Comparison of ENCODE assay signal across 21 mouse cellular contexts in genomic region chr7:125566420-125566819, GRCm38 (mm10). TPM values are rescaled to one million over a fixed set of nuclear protein-coding genes. Genes with fewer than 3 reads are reported as not detected.
DNase-seq lines count a peak whose midpoint lies in the region; TF ChIP-seq lines count a peak whose summit lies in the region.
"Had no signal": no experiment of that assay in that cellular context is flagged by ENCODE, and none has a peak within 500 bp of the region (broad histone marks: within the 10 kb centered on the region; RNA-seq: fewer than 3 reads in every experiment).

No protein-coding gene starts in this region.

- WGBS in lung, adult 2 months = 21% methylated on average over 2 of the region's 2 CpGs

- H3K4me1 ChIP-seq in lung, adult 2 months (ENCODE audit: control insufficient read depth, insufficient read depth, low read length) = peaks cover 16% of the 10 kb centered on the region
- H3K4me1 ChIP-seq: heart, embryonic 15.5 days had no signal

- no peak overlapping the region for H3K4me3 ChIP-seq in lung, adult 2 months (replicated peaks; ENCODE audit: extremely low read depth, low read depth, low read length)
- H3K4me3 ChIP-seq: heart, embryonic 15.5 days; hindbrain, embryonic 12.5 days had no signal

- no peak for TF ChIP-seq CTCF in lung, adult 2 months (IDR thresholded peaks at IDR 0.05; ENCODE audit: insufficient read depth, low read length)

- no peak for TF ChIP-seq POLR2A in lung, adult 2 months (IDR thresholded peaks at IDR 0.05; ENCODE audit: borderline replicate concordance, extremely low read depth, low read depth, low read length)

- intact Hi-C loops in heart, postnatal 10 days (cut with DNase I) = no loop called here

- peak; percentile 93 for DNase-seq in heart, adult 11 months
- DNase-seq in heart, postnatal 10 days = no peak
- DNase-seq in lung, adult 18-20 months = peak; percentile 48 to 73
- DNase-seq in lung, adult 2 months = no peak
- peak; percentile 52 for DNase-seq in lung, postnatal 14 days
- no peak for DNase-seq in testis, postnatal 10 days (ENCODE audit: low spot score)
- no peak for DNase-seq in ovary, postnatal 10 days (ENCODE audit: low spot score)
- no peak for DNase-seq in retina, embryonic 14.5 days (ENCODE audit: low spot score)
- DNase-seq: B cell, adult 2 months; cerebellum, adult 8-10 months; gastrocnemius, postnatal 25 days; kidney, adult 11 months; left cerebral cortex, postnatal 4 days; midbrain, embryonic 14.5 days; retina, postnatal 1 day; right cerebral cortex, postnatal 25 days; thymus, adult 18-20 months; thymus, postnatal 36 days had no signal

RNA-seq across cellular contexts. Expression of gene Il4ra, which starts 14.5 kb away (rescaled TPM):
- total RNA-seq in heart, postnatal 10 days (2021) = 10 to 100 TPM; 25.1 to 29.6 TPM
- 75.3 and 85.2 TPM in 2 replicates for polyA plus RNA-seq in lung, adult 2 months (2012; rRNA removed)

RNA-seq across cellular contexts. Expression of gene Il21r, which starts 36.8 kb away (rescaled TPM):
- under 1 TPM; 0.67 to 0.74 TPM for total RNA-seq in heart, postnatal 10 days (2021)
- polyA plus RNA-seq in lung, adult 2 months (2012; rRNA removed) = 7.6 and 8.8 TPM in 2 replicates
- polyA plus RNA-seq: Patski had no signal

Comparison
In these comparisons a context has a peak if more than half of its experiments do, and no peak if none do; other contexts are left out.
1. DNase-seq: peak in heart, adult 11 months (single experiment), lung, adult 18-20 months (2 of 2) and lung, postnatal 14 days (single experiment); none in heart, postnatal 10 days (0 of 2), lung, adult 2 months (single experiment), testis, postnatal 10 days (single experiment), ovary, postnatal 10 days (single experiment) and retina, embryonic 14.5 days (single experiment).